8 mouse cellular contexts compared by ENCODE assay signal in genomic region chr10:120475601-120476515, GRCm38 (mm10). TPM values are rescaled to one million over a fixed set of nuclear protein-coding genes. Genes with fewer than 3 reads are reported as not detected.
DNase-seq lines count a peak whose midpoint lies in the region; ATAC-seq and TF ChIP-seq lines count a peak whose summit lies in the region.

Gene Hmga2 (minus strand): TSS chr10:120476469.

- H3K27me3 ChIP-seq in heart, embryonic 14.5 days (ENCODE audit: control insufficient read depth, insufficient read depth, low read length): no peaks in the 10 kb centered on the region

- peak; percentile 33 for ATAC-seq in heart, embryonic 14.5 days (ENCODE audit: insufficient number of reproducible peaks, insufficient read depth, low FRiP score, low read depth)
- peak; percentile 19 for ATAC-seq in megakaryocyte progenitor cell, adult 5-6 weeks (replicated peaks; ENCODE audit: poor library complexity)
- ATAC-seq in CD4-positive, CD25-positive, alpha-beta regulatory T cell, adult 4 months: no peak

- WGBS in heart, embryonic 14.5 days: under 1% methylated on average over 93 of the region's 99 CpGs

- H3K27ac ChIP-seq in heart, embryonic 14.5 days (replicated peaks in 1 of 2; ENCODE audit: control insufficient read depth in 1 of 2, insufficient read depth in 1 of 2, low read depth in 2 of 2, low read length in 2 of 2): peak within 1 kb of the TSS; percentile 50 to 81

- peak within 1 kb of the TSS; percentile 88 for H3K9ac ChIP-seq in heart, embryonic 14.5 days (ENCODE audit: low read length)

- peak within 1 kb of the TSS; percentile 80 to 83 for H3K4me3 ChIP-seq in heart, embryonic 14.5 days (ENCODE audit: control insufficient read depth in 1 of 2, insufficient read depth in 1 of 2, low read depth in 1 of 2, low read length in 2 of 2)

- no peaks in the 10 kb centered on the region for H3K9me3 ChIP-seq in heart, embryonic 14.5 days (ENCODE audit: control insufficient read depth, low read length)

- H3K36me3 ChIP-seq in heart, embryonic 14.5 days (ENCODE audit: control insufficient read depth, insufficient read depth, low read length): no peaks in the 10 kb centered on the region

- no peak for TF ChIP-seq CTCF in brain, embryonic 14.5 days (IDR thresholded peaks at IDR 0.05; ENCODE audit: borderline replicate concordance, extremely low read depth, insufficient read depth, insufficient read length)

- peaks cover 0 to 5% of the 10 kb centered on the region in 2 experiments; a peak in 1 of 4 replicates for H3K4me1 ChIP-seq in heart, embryonic 14.5 days (ENCODE audit: control insufficient read depth in 2 of 2, insufficient read depth in 2 of 2, low read length in 2 of 2)

- peak; percentile 10 to 24 for DNase-seq in spleen, postnatal 10 days (ENCODE audit: low spot score in 2 of 2)
- DNase-seq in spleen, postnatal 36 days (ENCODE audit: low spot score in 2 of 2): no peak
- DNase-seq in brain, embryonic 14.5 days (ENCODE audit: low read depth): peak; percentile 79
- peak; percentile 16 to 53 for DNase-seq in kidney, postnatal 36 days
- peak; percentile 32 for DNase-seq in urinary bladder, postnatal 14 days (ENCODE audit: low spot score)

- TF ChIP-seq POLR2A in brain, embryonic 14.5 days (IDR thresholded peaks at IDR 0.05; ENCODE audit: borderline replicate concordance, extremely low read depth, insufficient read depth, insufficient read length, poor library complexity, severe bottlenecking): 0 out of 2 replicates have a peak, but pooled peaks have one; percentile 3

- H3K4me2 ChIP-seq in heart, embryonic 14.5 days (ENCODE audit: low read length): peak within 1 kb of the TSS; percentile 100

RNA-seq across cellular contexts. Expression of gene Hmga2, which starts in this region (rescaled TPM):
- 8.1 and 9.0 TPM in 2 replicates for polyA plus RNA-seq in brain, embryonic 14.5 days (2012; rRNA removed)
- polyA plus RNA-seq in heart, embryonic 14.5 days (2014; fragmentation: Nextera tagmentation; extraction: Ambion mirVana): 4.0 and 4.6 TPM in 2 replicates
- total RNA-seq in megakaryocyte progenitor cell, adult 5-6 weeks (2015): 2.9 and 4.3 TPM in 2 replicates
- total RNA-seq in megakaryocyte progenitor cell, adult 5-6 weeks (2017): 0.50 and 1.4 TPM in 2 replicates
- polyA plus RNA-seq in CD4-positive, CD25-positive, alpha-beta regulatory T cell, adult 4 months (2017; shearing (Covaris generic)): under 1 TPM in 1 of 2 experiments, not detected in 1; 0.36 TPM

Comparison
In these comparisons a context has a peak if more than half of its experiments do, and no peak if none do; other contexts are left out.
1. DNase-seq: peak in spleen, postnatal 10 days (2 of 2), brain, embryonic 14.5 days (single experiment), kidney, postnatal 36 days (2 of 2) and urinary bladder, postnatal 14 days (single experiment); none in spleen, postnatal 36 days (0 of 2).